Mouse (Mus musculus) kidney, adult 18-20 months (tissue): ENCODE measurements around the gene Krt86.

Experiments used
- DNase-seq: peaks from one replicate; pipeline ENCODE4 v3.0.0; 2021

The Krt86 gene

GRCm38 (mm10) chr15:101472952-101473528, at the start of gene Krt86:
Gene Krt86, plus strand, starts transcription at chr15:101473478.
- no peak for DNase-seq

- no peak for DNase-seq
Observed at GRCm38 (mm10) chr15:101424914-101425313, 48.4 kb upstream of the Krt86 start.

- DNase-seq = no peak
Observed at GRCm38 (mm10) chr15:101436611-101437010, 36.7 kb upstream of the Krt86 start.

- DNase-seq = no peak
Observed at GRCm38 (mm10) chr15:101438555-101438954, 34.7 kb upstream of the Krt86 start, which contains the start of gene Krt87. Gene Krt87, minus strand, starts transcription at chr15:101438804.

- no peak for DNase-seq
Observed at GRCm38 (mm10) chr15:101440837-101441236, 32.4 kb upstream of the Krt86 start.

- DNase-seq = no peak
Observed at GRCm38 (mm10) chr15:101446572-101446971, 26.7 kb upstream of the Krt86 start.

- no peak for DNase-seq
Observed at GRCm38 (mm10) chr15:101447444-101447843, 25.8 kb upstream of the Krt86 start, which contains the start of gene Krt88. Gene Krt88, plus strand, starts transcription at chr15:101447744.

- peak; percentile 84 for DNase-seq
Observed at GRCm38 (mm10) chr15:101453093-101453736, 20.1 kb upstream of the Krt86 start.

- DNase-seq = no peak
Observed at GRCm38 (mm10) chr15:101454774-101455173, 18.5 kb upstream of the Krt86 start.

GRCm38 (mm10) chr15:101455292-101455691, 18.0 kb upstream of the Krt86 start:
- DNase-seq = no peak

- DNase-seq = no peak
Observed at GRCm38 (mm10) chr15:101455891-101456290, 17.4 kb upstream of the Krt86 start.

- peak; percentile 21 for DNase-seq
Observed at GRCm38 (mm10) chr15:101458361-101458930, 14.8 kb upstream of the Krt86 start.

GRCm38 (mm10) chr15:101459283-101459682, 14.0 kb upstream of the Krt86 start:
- DNase-seq = no peak

GRCm38 (mm10) chr15:101463651-101464050, 9.6 kb upstream of the Krt86 start, which contains the start of gene Krt81:
Gene Krt81, minus strand, starts transcription at chr15:101463751.
- no peak for DNase-seq

GRCm38 (mm10) chr15:101469093-101469492, 4.2 kb upstream of the Krt86 start:
- no peak for DNase-seq

- peak; percentile 34 for DNase-seq
Observed at GRCm38 (mm10) chr15:101479007-101479665, 5.9 kb downstream of the Krt86 start.

- DNase-seq = no peak
Observed at GRCm38 (mm10) chr15:101479666-101480060, 6.4 kb downstream of the Krt86 start.

- no peak for DNase-seq
Observed at GRCm38 (mm10) chr15:101482056-101482455, 8.8 kb downstream of the Krt86 start.

- no peak for DNase-seq
Observed at GRCm38 (mm10) chr15:101483646-101484045, 10.4 kb downstream of the Krt86 start.

- DNase-seq = no peak
Observed at GRCm38 (mm10) chr15:101484939-101485338, 11.7 kb downstream of the Krt86 start.

GRCm38 (mm10) chr15:101485911-101486635, 12.8 kb downstream of the Krt86 start:
- no peak for DNase-seq

GRCm38 (mm10) chr15:101491431-101491830, 18.2 kb downstream of the Krt86 start, which contains the start of gene Krt83:
Gene Krt83, minus strand, starts transcription at chr15:101491512.
- DNase-seq = no peak

- no peak for DNase-seq
Observed at GRCm38 (mm10) chr15:101492718-101493117, 19.4 kb downstream of the Krt86 start.
